Mouse (Mus musculus): ENCODE data around the gene Gpx2.

GRCm38 (mm10) chr12:76775132-76775531, 20.2 kb downstream of the Gpx2 start:
- TF ChIP-seq POLR2A (IDR thresholded peaks at IDR 0.05; ENCODE audit: control insufficient read depth, low read depth, low read length) (no peak), CTCF (IDR thresholded peaks at IDR 0.05; ENCODE audit: control insufficient read depth, insufficient read depth, insufficient replicate concordance, low read depth, low read length) (no peak)
